Mouse (Mus musculus): ENCODE data around the gene Adad2.

Gene Adad2

DNA sequence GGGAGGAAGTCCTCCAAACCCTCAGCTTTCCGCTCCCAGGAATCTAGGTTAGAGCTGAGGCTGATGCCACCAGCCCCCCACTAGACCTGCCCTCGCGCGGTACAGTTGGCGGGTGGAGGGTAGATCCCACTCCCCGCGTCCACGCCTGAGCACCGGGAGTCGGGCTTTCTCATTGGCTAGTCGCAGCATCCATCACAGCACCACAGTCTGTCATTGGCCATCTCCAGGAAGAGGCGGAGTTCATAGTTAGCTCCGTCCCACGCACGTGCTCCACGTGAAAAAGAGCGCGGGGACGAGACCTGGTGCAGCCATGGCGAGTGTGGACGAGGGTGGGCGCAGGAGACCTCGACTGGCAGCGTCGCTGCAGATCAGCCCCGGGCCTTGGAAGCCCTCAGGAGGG lies at the start of gene Adad2:
Adad2 (plus strand) TSS at position 277 of the 400 bp plus-strand sequence.
- 80% methylated on average over 26 of the region's 26 CpGs for WGBS

DNA sequence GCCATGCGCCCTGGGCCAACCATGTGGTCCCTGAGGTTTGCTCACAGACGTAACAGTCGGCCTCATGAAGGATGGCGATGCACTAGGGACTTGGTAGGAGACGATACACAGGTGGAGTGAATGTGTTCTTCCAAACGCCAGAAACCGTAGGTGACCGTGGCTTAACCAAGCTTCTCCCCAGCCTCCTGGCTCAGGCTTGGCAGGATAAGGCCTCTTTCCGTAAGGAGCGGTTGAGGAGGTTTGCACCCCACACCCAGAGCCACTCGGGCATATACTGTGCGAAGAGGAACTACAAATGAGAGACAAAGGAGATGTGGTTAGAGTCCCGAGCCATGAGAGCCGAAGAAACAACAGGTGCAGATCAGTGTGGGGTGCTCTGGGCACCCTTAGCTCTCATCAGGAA lies 48.7 kb upstream of the Adad2 start:
- WGBS: 94% methylated on average over 14 of the region's 14 CpGs

DNA sequence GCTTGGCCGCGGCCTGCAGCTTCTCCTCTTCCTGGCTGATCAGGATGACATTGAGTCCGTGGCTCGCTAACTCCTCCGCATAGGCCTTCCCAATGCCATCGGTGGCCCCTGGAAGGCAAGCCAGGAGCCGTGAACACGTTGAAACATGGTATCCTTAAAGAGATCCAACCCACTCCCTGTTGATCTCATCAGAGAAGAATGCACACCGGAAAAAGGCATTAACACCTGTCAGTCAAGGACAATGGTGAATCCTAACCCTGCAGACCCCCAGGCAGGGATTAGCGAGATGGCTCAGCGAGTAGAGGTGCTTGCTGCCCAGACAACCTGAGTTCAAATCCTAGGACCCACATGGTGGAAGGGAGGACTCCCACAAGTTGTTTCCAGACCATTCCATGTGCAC lies 46.2 kb upstream of the Adad2 start:
- 87% methylated on average over 11 of the region's 11 CpGs for WGBS

DNA sequence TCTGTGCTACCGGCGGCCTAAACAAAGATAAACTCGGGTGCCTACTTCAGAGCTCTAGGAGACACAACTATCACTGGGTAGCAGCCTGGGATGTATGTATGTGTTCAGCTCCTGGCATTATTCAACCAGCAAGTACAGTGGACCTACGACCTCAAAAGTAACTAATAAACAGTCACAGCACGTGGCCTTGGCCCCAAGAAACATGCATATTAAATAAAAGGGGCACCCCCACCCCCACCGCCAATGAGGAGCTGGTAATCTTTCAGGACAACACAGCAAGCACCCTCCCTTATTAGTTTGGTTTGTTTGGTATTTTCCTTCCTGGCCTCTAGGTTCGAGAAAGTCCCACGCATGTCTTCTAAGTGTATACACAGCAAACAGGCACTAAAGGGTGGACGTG lies 44.3 kb upstream of the Adad2 start:
- 89% methylated on average over 9 of the region's 9 CpGs for WGBS

DNA sequence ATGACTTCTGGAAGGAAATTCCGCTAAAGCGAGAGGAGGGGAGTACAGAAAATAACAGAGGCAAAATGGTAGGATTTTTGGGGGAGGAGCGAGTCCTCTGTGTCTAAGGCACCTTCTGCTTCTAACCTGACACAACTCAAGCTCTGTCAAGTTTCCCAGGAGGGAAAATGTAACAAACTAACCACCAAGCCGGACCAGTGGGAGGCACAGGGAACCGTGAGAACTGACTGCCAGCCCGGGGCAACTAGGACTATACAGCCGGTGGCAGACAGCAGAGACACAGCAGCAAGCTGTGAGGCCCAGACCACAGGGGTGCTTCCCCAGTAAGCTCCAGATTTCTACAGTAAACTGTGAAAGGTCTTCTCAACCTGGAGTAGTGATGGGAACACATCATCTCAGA lies 43.6 kb upstream of the Adad2 start:
- 79% methylated on average over 7 of the region's 7 CpGs for WGBS

DNA sequence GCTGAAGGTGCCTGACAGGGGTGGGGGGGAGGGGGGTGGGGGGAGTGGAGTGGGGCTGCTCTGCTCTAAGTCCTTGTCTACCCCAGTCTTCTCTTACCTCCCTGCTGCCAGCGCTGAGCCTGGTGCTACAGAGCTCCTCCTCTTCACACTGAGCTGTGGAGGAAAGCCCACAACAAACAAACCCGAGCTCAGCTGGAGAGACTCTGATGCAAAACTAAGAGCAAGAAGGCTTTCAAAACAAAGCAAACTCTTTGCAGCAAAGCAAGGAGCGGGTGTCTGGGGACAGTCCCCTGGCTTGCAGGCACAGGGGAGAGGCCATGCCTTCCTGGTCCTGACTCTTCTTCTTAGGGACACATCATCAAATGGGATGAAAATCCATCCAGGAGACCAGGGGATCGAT lies 42.7 kb upstream of the Adad2 start:
- 44% methylated on average over 4 of the region's 4 CpGs for WGBS

DNA sequence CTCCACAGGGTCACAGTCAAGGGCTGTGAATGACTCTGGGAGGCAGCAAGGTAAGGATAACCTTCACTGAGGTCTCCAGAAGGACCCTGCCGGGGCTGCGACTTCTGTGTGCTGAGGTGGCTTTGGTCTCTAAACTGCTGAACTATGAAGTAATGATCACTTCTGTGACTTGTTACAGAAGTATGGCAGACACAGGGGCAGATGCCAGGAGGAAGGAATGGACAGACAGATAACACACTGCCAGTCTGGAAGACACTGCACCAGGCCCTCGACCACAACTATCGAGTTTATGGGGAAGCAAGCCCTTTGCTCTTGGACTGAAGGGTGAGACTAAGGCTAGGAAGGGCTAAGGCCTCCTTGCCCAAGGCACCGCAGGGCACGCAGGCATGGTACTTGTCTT lies 41.4 kb upstream of the Adad2 start:
- 87% methylated on average over 6 of the region's 6 CpGs for WGBS

DNA sequence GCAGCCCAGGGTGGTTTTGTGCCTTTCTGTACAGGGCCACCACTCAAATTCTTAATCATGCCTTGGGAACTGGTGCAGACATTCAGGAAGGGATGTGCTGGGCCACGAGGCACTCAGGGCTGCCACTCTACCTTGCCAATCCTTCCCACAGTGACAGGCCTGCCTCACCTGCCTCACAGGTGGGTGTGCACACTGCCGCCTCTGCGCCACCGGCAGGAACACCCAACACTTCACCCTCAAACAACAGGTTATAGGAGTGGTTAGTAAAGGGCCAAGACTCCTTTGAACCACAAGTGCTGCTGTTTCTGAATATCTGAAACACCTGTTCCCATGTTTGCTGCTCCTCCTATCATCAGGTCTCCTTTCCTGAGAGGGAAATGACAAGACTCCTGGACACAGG lies 40.1 kb upstream of the Adad2 start:
- 88% methylated on average over 4 of the region's 4 CpGs for WGBS

DNA sequence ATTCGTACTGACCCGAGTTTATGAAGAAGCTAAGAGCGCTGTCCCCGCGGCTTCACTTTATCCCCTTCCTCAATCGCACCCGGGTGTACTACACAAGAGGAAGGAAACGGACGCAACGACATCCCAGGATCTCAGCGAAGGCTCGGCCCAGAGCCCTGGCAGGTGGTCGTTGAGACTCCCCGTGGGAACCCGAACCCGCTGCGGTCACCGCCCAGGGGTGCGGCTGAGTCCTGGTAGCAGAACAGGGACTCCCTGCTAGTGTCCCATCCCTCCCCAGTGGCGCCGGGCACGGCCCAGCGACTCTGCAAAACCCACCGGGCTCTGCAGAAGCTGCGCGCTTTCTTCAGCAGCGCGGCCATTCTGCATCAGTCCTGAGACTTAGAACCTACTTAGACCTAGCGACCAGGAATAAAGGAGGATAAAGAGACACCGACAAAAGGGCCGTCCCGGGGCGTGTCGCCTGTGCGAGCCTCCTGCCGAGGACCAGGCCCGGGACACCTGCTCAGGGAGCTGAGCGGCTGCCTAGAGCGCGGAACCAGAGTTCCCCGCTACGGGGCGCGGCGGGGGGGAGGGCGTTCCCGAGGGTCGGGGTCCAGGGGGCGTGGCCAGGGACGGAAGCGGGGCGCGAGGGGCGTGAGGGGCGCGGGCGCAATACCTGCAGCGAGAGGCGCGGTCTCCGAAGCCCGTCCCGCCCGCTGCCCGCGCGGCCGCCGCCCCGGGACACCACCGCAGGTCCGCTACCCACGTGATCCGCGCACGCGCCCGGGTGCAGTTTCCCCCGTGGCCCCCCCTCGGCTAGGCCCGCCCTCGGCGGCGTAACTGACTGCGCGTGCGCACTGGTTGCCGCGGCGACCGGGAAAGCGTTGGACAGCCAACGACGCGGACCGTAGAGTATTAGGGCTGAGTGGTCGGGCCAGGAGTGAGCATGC lies 37.8 kb upstream of the Adad2 start, which contains the start of the genes Hsdl1 and Dnaaf1:
Hsdl1 (minus strand) TSS at position 747 of the 929 bp plus-strand sequence.
Dnaaf1 (plus strand) TSS at position 799 of the 929 bp plus-strand sequence.
- WGBS: 1% methylated on average over 97 of the region's 97 CpGs

DNA sequence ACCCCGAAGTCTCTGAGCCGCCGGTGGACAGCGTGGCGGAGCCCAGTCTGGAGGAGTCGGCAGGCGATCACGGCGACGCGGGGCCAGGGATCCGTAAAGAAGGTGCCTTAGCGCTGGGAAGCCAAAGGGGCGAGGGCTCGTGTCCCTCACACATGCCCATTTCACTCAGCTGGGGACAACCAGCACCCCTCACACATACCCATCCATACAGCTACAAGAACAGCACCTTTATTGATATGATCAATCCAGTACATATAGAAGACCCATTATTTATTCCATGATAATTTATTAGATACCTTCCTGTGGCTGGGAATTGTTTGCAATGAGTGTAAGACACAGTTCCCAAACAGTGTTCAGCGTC lies 37.2 kb upstream of the Adad2 start:
- under 1% methylated on average over 16 of the region's 16 CpGs for WGBS

DNA sequence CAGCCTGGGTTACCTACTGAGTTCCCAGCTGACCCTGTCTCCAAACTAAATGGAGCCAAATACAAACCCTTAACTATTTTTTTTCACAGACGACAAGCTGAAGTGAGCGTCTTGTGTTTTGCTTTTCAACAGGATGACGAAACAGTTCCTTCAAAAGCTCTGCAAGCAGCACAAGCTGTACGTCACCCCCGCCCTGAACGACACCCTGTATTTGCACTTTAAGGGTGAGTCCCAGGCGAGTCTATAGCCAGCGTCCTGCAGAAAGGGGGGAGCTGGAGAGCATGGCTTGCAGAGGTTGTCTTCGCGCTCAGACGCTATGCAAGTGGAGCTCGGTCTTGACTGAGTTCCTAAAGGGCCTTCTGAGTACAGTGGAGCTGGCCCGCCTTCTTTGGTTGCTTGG lies 33.5 kb upstream of the Adad2 start:
- WGBS: 72% methylated on average over 13 of the region's 13 CpGs

DNA sequence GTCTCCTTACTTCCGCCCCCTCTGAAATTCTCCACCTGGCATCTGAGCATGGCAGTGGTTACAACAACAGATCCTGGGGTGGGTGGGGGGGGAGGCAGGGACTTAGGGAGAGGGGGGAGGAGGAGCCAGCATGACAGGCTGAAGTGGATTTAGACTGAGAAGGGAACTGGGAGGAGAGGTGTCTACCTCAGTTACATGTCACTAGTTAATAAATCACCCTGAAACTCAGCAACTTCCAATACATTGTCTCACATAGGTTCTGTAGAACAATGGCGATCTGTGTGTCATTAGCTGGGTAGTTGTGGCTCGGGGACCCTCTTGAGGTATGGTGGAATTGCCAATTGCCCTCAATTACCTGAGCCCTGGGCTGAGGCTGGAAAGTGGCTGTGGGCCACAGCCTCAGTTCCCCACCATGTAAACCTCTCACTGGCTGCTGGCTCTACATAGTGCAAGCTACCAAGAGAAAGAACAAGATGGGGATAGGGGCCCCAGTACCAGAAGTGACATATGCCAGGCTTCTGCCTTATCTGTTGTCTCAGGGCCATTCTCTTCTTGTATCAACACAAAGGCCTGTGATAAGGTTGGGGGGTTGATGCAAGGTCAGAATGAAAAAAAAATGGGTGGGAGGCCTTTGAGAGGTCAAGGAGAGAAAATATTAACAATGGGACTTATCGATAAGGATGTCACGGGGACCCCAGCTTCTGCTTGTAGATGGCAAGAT lies 31.9 kb upstream of the Adad2 start:
- WGBS: 93% methylated on average over 5 of the region's 5 CpGs

DNA sequence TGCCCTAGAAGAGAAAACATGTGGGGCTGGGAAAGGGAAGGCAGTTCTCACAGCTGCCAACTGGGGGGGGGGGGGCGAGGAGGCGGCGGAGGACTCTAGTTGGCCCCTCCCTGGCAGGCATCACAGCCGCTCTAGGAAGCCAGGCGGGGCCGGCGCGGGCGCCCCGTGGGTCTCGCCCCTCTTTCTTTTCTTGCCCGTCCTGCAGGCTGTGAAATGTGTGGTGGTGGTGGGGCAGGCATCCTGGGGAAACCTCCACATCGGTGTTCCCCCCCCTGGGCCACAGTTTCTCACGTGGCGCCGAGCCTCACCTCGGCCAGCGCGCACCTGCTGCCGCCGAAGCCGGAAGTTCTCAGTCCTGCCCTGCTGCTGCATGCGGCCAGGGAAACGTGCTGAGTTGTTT lies 26.6 kb upstream of the Adad2 start:
- WGBS: 21% methylated on average over 24 of the region's 24 CpGs

DNA sequence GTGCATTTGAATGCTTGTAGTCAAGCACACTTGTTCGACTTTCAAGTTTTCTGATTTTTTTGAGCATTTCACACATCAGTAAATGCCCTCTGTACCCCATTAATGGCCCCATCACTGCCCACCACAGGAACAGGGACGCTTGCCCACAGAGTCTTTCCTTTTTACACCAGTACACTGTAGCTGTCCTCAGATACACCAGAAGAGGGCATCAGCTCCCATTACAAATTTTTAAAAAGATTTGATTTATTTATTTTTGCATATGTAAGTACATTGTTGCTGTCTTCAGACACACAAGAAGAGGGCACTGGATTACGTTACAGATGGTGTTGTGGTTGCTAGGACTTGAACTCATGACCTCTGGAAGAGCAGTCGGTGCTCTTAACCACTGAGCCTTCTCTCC lies 24.2 kb upstream of the Adad2 start:
- WGBS: 75% methylated on average over 4 of the region's 4 CpGs

DNA sequence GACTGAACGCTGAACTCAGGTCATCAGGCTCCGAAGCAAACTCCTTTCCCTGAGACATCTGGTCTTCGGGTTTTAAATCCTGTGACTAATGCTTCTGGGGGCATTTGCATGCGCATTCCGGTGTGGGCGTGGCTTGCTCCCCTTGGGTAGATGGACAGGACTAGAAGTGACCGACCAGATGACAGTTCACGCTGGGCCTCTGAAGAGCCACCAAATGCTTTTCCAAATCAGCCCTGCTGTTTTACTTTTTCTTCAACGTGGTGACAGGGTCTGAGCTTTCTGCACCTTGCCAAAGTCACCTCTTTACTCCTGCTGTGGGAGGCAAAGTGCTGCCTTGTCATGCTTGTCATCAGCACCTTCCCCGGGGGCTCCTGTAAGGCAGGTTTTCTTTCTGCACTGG lies 23.7 kb upstream of the Adad2 start:
- WGBS: 47% methylated on average over 10 of the region's 10 CpGs

DNA sequence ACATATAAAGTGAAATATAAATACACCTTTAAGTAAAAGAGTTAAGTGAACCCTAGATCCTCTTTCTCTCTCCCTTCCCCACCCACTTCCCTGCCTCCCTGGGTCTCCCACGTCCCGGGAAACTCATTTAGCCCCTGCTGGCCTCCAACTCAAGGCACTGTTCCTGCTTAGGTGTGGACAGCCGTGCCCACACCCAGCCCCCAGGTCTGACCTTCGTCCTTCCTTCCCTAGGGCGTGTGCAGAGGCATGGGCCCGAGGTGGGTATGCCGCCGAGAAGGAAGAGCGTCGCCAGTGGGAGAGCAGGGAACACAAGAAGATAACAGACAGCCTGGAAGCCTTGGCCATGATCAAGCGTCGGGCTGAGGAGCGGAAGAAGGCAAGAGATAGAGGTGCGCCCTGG lies 22.2 kb upstream of the Adad2 start:
- 83% methylated on average over 14 of the region's 14 CpGs for WGBS

DNA sequence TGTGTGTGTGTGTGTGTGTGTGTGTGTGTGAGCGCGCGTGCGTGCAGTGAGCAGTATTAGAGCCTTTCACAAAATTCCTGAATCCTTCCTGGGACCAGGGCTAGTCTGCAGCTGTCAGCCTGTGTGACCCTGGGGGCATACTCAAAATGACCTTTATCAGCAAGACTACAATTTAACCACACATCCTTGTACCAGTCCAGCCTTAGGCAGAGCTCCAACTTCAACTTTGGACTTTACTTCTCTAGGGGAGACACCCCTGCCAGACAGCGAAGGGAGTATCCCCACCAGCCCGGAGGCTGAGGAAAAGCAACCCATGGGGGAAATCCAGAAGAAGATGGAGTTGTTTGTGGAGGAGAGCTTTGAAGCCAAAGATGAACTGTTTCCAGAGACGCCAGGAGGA lies 21.1 kb upstream of the Adad2 start:
- 91% methylated on average over 7 of the region's 7 CpGs for WGBS

DNA sequence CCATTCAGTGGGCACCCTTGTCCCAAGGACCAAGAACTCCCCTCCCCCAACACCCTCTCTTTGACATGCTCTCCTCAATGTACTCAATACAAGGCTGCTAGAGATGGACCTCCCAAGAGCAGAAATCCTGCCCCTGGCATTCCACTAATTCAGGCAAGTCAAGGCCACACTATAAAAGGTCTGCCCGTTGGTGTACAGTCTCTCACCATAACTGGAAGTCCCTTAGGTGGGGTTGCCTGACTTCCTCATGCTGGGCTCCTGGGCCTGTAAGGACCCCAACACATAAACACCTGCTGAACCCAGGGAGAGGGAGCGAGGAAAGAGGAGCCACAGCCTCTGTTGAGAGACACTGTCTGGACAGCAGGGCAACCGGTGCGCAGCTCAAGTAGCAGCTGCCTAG lies 8.8 kb upstream of the Adad2 start:
- WGBS: 92% methylated on average over 4 of the region's 4 CpGs

DNA sequence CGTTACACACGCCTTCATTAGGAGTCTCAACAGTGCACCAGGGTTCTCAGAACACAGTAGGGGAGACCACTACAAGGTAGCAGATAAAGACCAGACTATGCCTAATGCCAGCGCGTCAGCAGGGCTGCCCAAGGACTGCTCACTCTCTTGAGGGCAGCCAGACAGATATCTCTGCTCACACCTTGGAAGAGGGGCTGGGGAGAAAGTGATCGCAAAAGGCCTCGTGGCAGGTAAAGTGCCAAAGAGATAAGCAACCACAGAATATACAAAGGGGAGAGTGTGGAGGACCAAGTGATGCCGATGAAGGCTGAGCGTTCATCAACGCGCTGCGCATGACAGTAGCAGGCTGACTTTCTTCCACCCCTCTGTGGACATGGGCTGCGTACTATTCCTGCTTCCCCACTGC lies 8.1 kb upstream of the Adad2 start:
- 27% methylated on average over 12 of the region's 12 CpGs for WGBS

DNA sequence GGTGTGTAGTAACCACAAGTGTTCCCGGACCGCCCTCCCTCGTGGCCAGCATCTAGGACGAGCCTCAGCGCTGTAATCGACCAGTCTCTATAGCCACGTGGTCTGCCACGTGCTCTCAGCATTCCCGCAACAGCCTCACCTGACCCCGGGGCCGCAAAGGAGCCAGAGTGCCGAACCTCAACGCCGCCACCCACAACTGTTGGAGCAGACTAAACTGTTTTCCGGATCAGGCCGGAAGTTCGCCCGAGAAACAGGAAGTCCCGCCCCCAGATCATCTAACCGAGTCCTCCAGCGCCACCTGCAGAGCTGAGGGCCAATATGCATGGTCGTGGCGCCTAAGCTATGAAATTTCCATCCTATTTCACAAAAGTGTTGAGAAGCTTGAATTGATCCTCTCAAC lies 7.6 kb upstream of the Adad2 start, which contains the start of gene Taf1c:
Taf1c (minus strand) TSS at position 227 of the 400 bp plus-strand sequence.
- 0% methylated on average over 23 of the region's 23 CpGs for WGBS

DNA sequence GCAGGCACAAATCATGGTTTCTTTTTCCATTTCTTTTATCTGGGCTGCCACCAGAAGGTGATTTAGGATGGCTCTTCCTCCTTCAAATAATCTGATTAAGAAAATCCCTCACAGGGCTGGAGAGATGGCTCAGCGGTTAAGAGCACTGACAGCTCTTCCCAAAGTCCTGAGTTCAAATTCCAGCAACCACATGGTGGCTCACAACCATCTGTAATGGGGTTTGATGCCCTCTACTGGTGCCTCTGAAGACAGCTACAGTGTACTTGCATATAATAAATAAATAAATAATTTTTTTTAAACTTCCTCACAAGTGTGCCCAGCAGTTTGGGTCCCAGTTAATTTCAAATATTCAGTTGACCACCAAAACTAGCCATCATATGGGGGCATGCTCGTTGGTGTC lies 6.3 kb upstream of the Adad2 start:
- WGBS: 87% methylated on average over 2 of the region's 2 CpGs

DNA sequence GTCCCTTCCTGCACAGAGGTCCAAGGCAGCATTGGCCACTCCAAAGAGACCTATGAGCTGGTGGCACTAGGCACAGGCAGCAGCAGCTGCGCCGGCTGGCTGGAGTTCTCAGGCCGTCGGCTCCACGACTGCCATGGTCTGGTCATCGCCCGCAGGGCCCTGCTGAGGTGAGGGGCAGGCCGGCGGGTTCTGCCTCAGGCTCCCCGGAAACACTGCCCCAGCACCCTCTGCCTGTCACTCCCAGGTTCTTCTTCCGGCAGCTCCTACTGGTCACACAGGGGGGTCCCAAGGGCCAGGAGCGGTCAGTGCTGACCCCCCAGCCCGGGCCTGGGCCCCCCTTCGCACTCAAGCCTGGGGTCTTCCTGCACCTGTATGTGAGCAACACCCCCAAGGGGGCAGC lies 2.5 kb downstream of the Adad2 start:
- WGBS: 77% methylated on average over 14 of the region's 14 CpGs

DNA sequence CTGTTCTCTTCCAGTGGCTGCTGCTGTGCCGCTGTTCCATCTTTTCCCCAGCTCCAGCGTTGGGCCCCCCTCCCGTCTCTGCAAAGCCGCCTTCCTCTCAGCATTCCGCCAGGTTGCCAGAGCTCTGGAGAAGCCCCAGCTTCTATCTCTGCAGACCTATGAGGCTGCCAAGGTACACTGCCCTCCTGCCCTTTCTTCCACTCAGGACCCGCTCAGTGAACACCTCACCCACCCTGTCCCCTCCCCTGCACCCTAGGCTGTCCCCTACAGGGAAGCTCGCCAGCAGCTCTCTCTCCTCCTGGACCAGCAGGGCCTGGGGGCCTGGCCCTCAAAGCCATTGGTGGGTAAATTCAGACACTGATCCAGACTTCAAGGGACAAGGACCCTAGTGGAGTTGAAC lies 3.8 kb downstream of the Adad2 start:
- WGBS: 75% methylated on average over 7 of the region's 7 CpGs

Data from cerebral cortex, adult 2 months (tissue).